Comparison of ENCODE assay signal across 8 mouse cellular contexts in genomic region chr17:12960331-12960873, GRCm38 (mm10). TPM values are rescaled to one million over a fixed set of nuclear protein-coding genes. Genes with fewer than 3 reads are reported as not detected.
DNase-seq lines count a peak whose midpoint lies in the region; ATAC-seq and TF ChIP-seq lines count a peak whose summit lies in the region.

Gene Acat2, minus strand, starts transcription at chr17:12960747.

- ATAC-seq in forebrain, embryonic 16.5 days, result peak; percentile 99
- peak; percentile 99 for ATAC-seq in lung, embryonic 14.5 days (ENCODE audit: insufficient read depth)

- peak within 1 kb of the TSS; percentile 77 to 96 for H3K4me3 ChIP-seq in ES-E14 (ENCODE audit: insufficient read depth in 1 of 2, low read depth in 1 of 2, low read length in 2 of 2, poor library complexity in 1 of 2, severe bottlenecking in 1 of 2)
- H3K4me3 ChIP-seq in forebrain, embryonic 16.5 days (replicated peaks; ENCODE audit: low read length), result peak within 1 kb of the TSS; percentile 83
- peak within 1 kb of the TSS; percentile 87 for H3K4me3 ChIP-seq in layer of hippocampus, adult 2 months
- H3K4me3 ChIP-seq in lung, embryonic 14.5 days (ENCODE audit: low read depth, low read length), result peak within 1 kb of the TSS; percentile 66
- peak within 1 kb of the TSS; percentile 73 for H3K4me3 ChIP-seq in olfactory bulb, adult 2 months (ENCODE audit: insufficient read depth, low read depth, low read length)
- peak within 1 kb of the TSS; percentile 67 for H3K4me3 ChIP-seq in thymus, adult 2 months (ENCODE audit: control insufficient read depth, insufficient read depth, low read length)

- intact Hi-C loops in heart, postnatal 36 days (cut with DNase I), result loop anchor here (1.0 to 5.0 kb wide), 3 partner anchors 32 to 47 kb away; partner anchors contain the start of genes Mrpl18, Sod2 and Tcp1

- H3K4me1 ChIP-seq in ES-E14 (ENCODE audit: control insufficient read depth in 2 of 2, insufficient read depth in 2 of 2, low read length in 2 of 2, poor library complexity in 1 of 2), result peaks cover 0 to 4% of the 10 kb centered on the region in 2 experiments; a peak in 1 of 4 replicates
- peaks cover 8% of the 10 kb centered on the region for H3K4me1 ChIP-seq in forebrain, embryonic 16.5 days (replicated peaks; ENCODE audit: control insufficient read depth, insufficient read depth, low read length)
- H3K4me1 ChIP-seq in lung, embryonic 14.5 days (ENCODE audit: insufficient read depth), result no peaks in the 10 kb centered on the region
- peaks cover 3% of the 10 kb centered on the region; the same call in 1 of the 2 replicates for H3K4me1 ChIP-seq in olfactory bulb, adult 2 months (ENCODE audit: control insufficient read depth, insufficient read depth, low read length)
- peaks cover 5% of the 10 kb centered on the region for H3K4me1 ChIP-seq in thymus, adult 2 months (replicated peaks; ENCODE audit: control insufficient read depth, insufficient read depth, low read length)

- H3K9ac ChIP-seq in ES-E14 (ENCODE audit: insufficient read depth, low read depth, low read length, poor library complexity, severe bottlenecking), result peak within 1 kb of the TSS; percentile 82
- H3K9ac ChIP-seq in forebrain, embryonic 16.5 days (replicated peaks; ENCODE audit: low read depth, low read length), result peak within 1 kb of the TSS; percentile 73
- H3K9ac ChIP-seq in lung, embryonic 14.5 days, result peak within 1 kb of the TSS; percentile 46

- no peak for TF ChIP-seq CTCF in layer of hippocampus, adult 2 months (conservative IDR thresholded peaks at IDR 0.05)
- TF ChIP-seq CTCF in lung, embryonic 14.5 days (IDR thresholded peaks at IDR 0.05; ENCODE audit: low read depth), result no peak
- no peak for TF ChIP-seq CTCF in olfactory bulb, adult 2 months (IDR thresholded peaks at IDR 0.05; ENCODE audit: insufficient read depth, low read depth, low read length)
- peak; percentile 45; the same call in 1 of the 2 replicates for TF ChIP-seq CTCF in thymus, adult 2 months (IDR thresholded peaks at IDR 0.05; ENCODE audit: borderline replicate concordance, control insufficient read depth, extremely low read depth, insufficient read depth, low read length, poor library complexity)

- no peaks in the 10 kb centered on the region for H3K27me3 ChIP-seq in forebrain, embryonic 16.5 days (replicated peaks; ENCODE audit: control insufficient read depth, insufficient read depth, low read length)
- H3K27me3 ChIP-seq in lung, embryonic 14.5 days (ENCODE audit: insufficient read depth, low read length), result no peaks in the 10 kb centered on the region
- no peaks in the 10 kb centered on the region for H3K27me3 ChIP-seq in thymus, adult 2 months (ENCODE audit: control insufficient read depth, insufficient read depth, low read length)

- DNase-seq in ES-E14 (ENCODE audit: low read depth, low spot score), result peak; percentile 86
- DNase-seq in cerebellum, adult 11-12 months, result peak; percentile 96
- peak; percentile 93 for DNase-seq in heart, postnatal 36 days
- peak; percentile 92 to 94 for DNase-seq in layer of hippocampus, adult 2 months (ENCODE audit: low spot score in 2 of 2)
- DNase-seq in lung, embryonic 14.5 days, result peak; percentile 95
- peak; percentile 95 for DNase-seq in thymus, adult 2 months

- under 1% methylated on average over 42 of the region's 42 CpGs for WGBS in forebrain, embryonic 16.5 days
- WGBS in lung, embryonic 14.5 days, result under 1% methylated on average over 41 of the region's 42 CpGs
- under 1% methylated on average over 42 of the region's 42 CpGs for WGBS in olfactory bulb, adult 2 months
- WGBS in thymus, adult 2 months, result under 1% methylated on average over 42 of the region's 42 CpGs

- H3K9me3 ChIP-seq in ES-E14 (ENCODE audit: control insufficient read depth, insufficient read depth, low read depth, low read length), result no peaks in the 10 kb centered on the region
- H3K9me3 ChIP-seq in forebrain, embryonic 16.5 days (ENCODE audit: control insufficient read depth, low read length), result no peaks in the 10 kb centered on the region
- H3K9me3 ChIP-seq in lung, embryonic 14.5 days (ENCODE audit: low read depth, low read length), result no peaks in the 10 kb centered on the region

- 0 out of 2 replicates have a peak within 1 kb of the TSS, but pooled peaks have one; percentile 37 for H3K27ac ChIP-seq in ES-E14 (ENCODE audit: insufficient read depth, low read depth, low read length, poor library complexity, severe bottlenecking)
- peak within 1 kb of the TSS; percentile 95 for H3K27ac ChIP-seq in forebrain, embryonic 16.5 days (ENCODE audit: low read length)
- H3K27ac ChIP-seq in layer of hippocampus, adult 2 months, result peak within 1 kb of the TSS; percentile 91
- H3K27ac ChIP-seq in lung, embryonic 14.5 days (ENCODE audit: low read depth), result peak within 1 kb of the TSS; percentile 77
- H3K27ac ChIP-seq in olfactory bulb, adult 2 months (ENCODE audit: insufficient read depth, low read depth, low read length), result peak within 1 kb of the TSS; percentile 66
- H3K27ac ChIP-seq in thymus, adult 2 months (ENCODE audit: control insufficient read depth, insufficient read depth, low read length), result no peak within 1 kb of the TSS

- peak; percentile 85 for TF ChIP-seq POLR2A in olfactory bulb, adult 2 months (IDR thresholded peaks at IDR 0.05; ENCODE audit: insufficient read depth, low read depth, low read length)
- TF ChIP-seq POLR2A in thymus, adult 2 months (IDR thresholded peaks at IDR 0.05; ENCODE audit: control insufficient read depth, extremely low read depth, insufficient read depth, low read length, poor library complexity), result peak; percentile 88

- H3K4me2 ChIP-seq in forebrain, embryonic 16.5 days (ENCODE audit: low read length), result peak within 1 kb of the TSS; percentile 64
- H3K4me2 ChIP-seq in lung, embryonic 14.5 days, result peak within 1 kb of the TSS; percentile 76

- H3K36me3 ChIP-seq in ES-E14 (ENCODE audit: control insufficient read depth, insufficient read depth, low read length, poor library complexity, severe bottlenecking), result peaks cover 8% of the 10 kb centered on the region
- no peaks in the 10 kb centered on the region for H3K36me3 ChIP-seq in forebrain, embryonic 16.5 days (ENCODE audit: control insufficient read depth, insufficient read depth)
- H3K36me3 ChIP-seq in lung, embryonic 14.5 days (ENCODE audit: insufficient read depth), result peaks cover 17% of the 10 kb centered on the region
- H3K36me3 ChIP-seq in thymus, adult 2 months (ENCODE audit: control insufficient read depth, insufficient read depth, low read length), result no peaks in the 10 kb centered on the region

- in situ Hi-C loops in ES-E14 (cut with MboI; ENCODE audit: low sequenced_read_pairs in 2 of 2, unreplicated experiment in 2 of 2), result no loop called here

TF ChIP-seq in ES-E14, 5 proteins besides CTCF, POLR2A, EP300 and RAD21:
- TF ChIP-seq CHD2 (IDR thresholded peaks at IDR 0.05; ENCODE audit: low read depth, low read length) (0 out of 2 replicates have a peak, but pooled peaks have one; percentile 59), ZC3H11A (IDR thresholded peaks at IDR 0.05; ENCODE audit: borderline replicate concordance, low read depth, low read length) (no peak), ZNF384 (IDR thresholded peaks at IDR 0.05; ENCODE audit: low read depth, low read length) (no peak), HCFC1 (IDR thresholded peaks at IDR 0.05; ENCODE audit: borderline replicate concordance, insufficient read depth, low read length) (no peak)

RNA-seq across cellular contexts. Expression of gene Acat2, which starts in this region (rescaled TPM):
- 44.0 and 57.3 TPM in 2 replicates for total RNA-seq in ES-E14 (2012; rRNA removed)
- polyA plus RNA-seq in forebrain, embryonic 16.5 days (2015; fragmentation: Nextera tagmentation; extraction: Ambion mirVana), result 336 and 338 TPM in 2 replicates
- 1 to 10 TPM; 5.9 to 8.8 TPM for total RNA-seq in heart, postnatal 36 days (2021)
- 10 to 100 TPM; 44.2 to 44.4 TPM for total RNA-seq in layer of hippocampus, adult 2 months (2021)
- polyA plus RNA-seq in lung, embryonic 14.5 days (2014; fragmentation: Nextera tagmentation; extraction: Ambion mirVana), result 93.7 and 98.2 TPM in 2 replicates
- polyA plus RNA-seq in olfactory bulb, adult 2 months (2012; ENCODE audit: insufficient read depth, insufficient read length, low replicate concordance, missing spikeins), result not detected in 2 replicates
- polyA plus RNA-seq in thymus, adult 2 months (2012; rRNA removed), result 13.1 and 20.6 TPM in 2 replicates
